Mouse (Mus musculus): ENCODE results near the gene Nck2. TPM values are rescaled to one million over a fixed set of nuclear protein-coding genes. Genes with fewer than 3 reads are reported as not detected.

Nck2 gene
- total RNA-seq, 1 experiment, result 20.3 TPM

- TF ChIP-seq MAFK (IDR thresholded peaks at IDR 0.05; ENCODE audit: insufficient read depth, low read depth, low read length) (no peak), CHD2 (IDR thresholded peaks at IDR 0.05; ENCODE audit: low read depth, low read length) (no peak), HCFC1 (IDR thresholded peaks at IDR 0.05; ENCODE audit: borderline replicate concordance, insufficient read depth, low read length) (no peak), ZC3H11A (IDR thresholded peaks at IDR 0.05; ENCODE audit: borderline replicate concordance, low read depth, low read length) (no peak), ZNF384 (IDR thresholded peaks at IDR 0.05; ENCODE audit: low read depth, low read length) (no peak)
- H3K9me3 ChIP-seq (ENCODE audit: control insufficient read depth, insufficient read depth, low read depth, low read length), result no peaks in the 10 kb centered on the region
- peaks cover 0 to 5% of the 10 kb centered on the region in 2 experiments; a peak in 3 of 4 replicates for H3K4me1 ChIP-seq (ENCODE audit: control insufficient read depth in 2 of 2, insufficient read depth in 2 of 2, low read length in 2 of 2, poor library complexity in 1 of 2)
- in situ Hi-C loops (cut with MboI; ENCODE audit: low sequenced_read_pairs in 2 of 2, unreplicated experiment in 2 of 2), result no loop called here
- no peak overlapping the region for H3K27ac ChIP-seq (ENCODE audit: insufficient read depth, low read depth, low read length, poor library complexity, severe bottlenecking)
- no peak for DNase-seq (ENCODE audit: low read depth, low spot score)
- no peak overlapping the region for H3K9ac ChIP-seq (ENCODE audit: insufficient read depth, low read depth, low read length, poor library complexity, severe bottlenecking)
- no peak overlapping the region for H3K4me3 ChIP-seq (ENCODE audit: insufficient read depth in 1 of 2, low read depth in 1 of 2, low read length in 2 of 2, poor library complexity in 1 of 2, severe bottlenecking in 1 of 2)
- H3K36me3 ChIP-seq (ENCODE audit: control insufficient read depth, insufficient read depth, low read length, poor library complexity, severe bottlenecking), result no peaks in the 10 kb centered on the region
These were observed 21.7 kb downstream of the Nck2 start for GRCm38 (mm10) chr1:43465957-43466624.

- H3K9me3 ChIP-seq (ENCODE audit: control insufficient read depth, insufficient read depth, low read depth, low read length), result no peaks in the 10 kb centered on the region
- no peak overlapping the region for H3K9ac ChIP-seq (ENCODE audit: insufficient read depth, low read depth, low read length, poor library complexity, severe bottlenecking)
- H3K4me3 ChIP-seq (ENCODE audit: insufficient read depth in 1 of 2, low read depth in 1 of 2, low read length in 2 of 2, poor library complexity in 1 of 2, severe bottlenecking in 1 of 2), result no peak overlapping the region
- in situ Hi-C loops (cut with MboI; ENCODE audit: low sequenced_read_pairs in 2 of 2, unreplicated experiment in 2 of 2), result no loop called here
- H3K36me3 ChIP-seq (ENCODE audit: control insufficient read depth, insufficient read depth, low read length, poor library complexity, severe bottlenecking), result no peaks in the 10 kb centered on the region
- TF ChIP-seq MAFK (IDR thresholded peaks at IDR 0.05; ENCODE audit: insufficient read depth, low read depth, low read length) (no peak), ZC3H11A (IDR thresholded peaks at IDR 0.05; ENCODE audit: borderline replicate concordance, low read depth, low read length) (no peak), CHD2 (IDR thresholded peaks at IDR 0.05; ENCODE audit: low read depth, low read length) (no peak), ZNF384 (IDR thresholded peaks at IDR 0.05; ENCODE audit: low read depth, low read length) (no peak), HCFC1 (IDR thresholded peaks at IDR 0.05; ENCODE audit: borderline replicate concordance, insufficient read depth, low read length) (no peak)
- no peak for DNase-seq (ENCODE audit: low read depth, low spot score)
- H3K27ac ChIP-seq (ENCODE audit: insufficient read depth, low read depth, low read length, poor library complexity, severe bottlenecking), result no peak overlapping the region
- H3K4me1 ChIP-seq (ENCODE audit: control insufficient read depth in 2 of 2, insufficient read depth in 2 of 2, low read length in 2 of 2, poor library complexity in 1 of 2), result peaks cover 8 to 10% of the 10 kb centered on the region in 2 experiments; a peak in 3 of 4 replicates
These were observed 23.3 kb downstream of the Nck2 start for GRCm38 (mm10) chr1:43467656-43468055.

GRCm38 (mm10) chr1:43468207-43468606 is 23.8 kb downstream of the Nck2 start:
- TF ChIP-seq HCFC1 (IDR thresholded peaks at IDR 0.05; ENCODE audit: borderline replicate concordance, insufficient read depth, low read length), result no peak
- no peak for TF ChIP-seq ZC3H11A (IDR thresholded peaks at IDR 0.05; ENCODE audit: borderline replicate concordance, low read depth, low read length)
- TF ChIP-seq ZNF384 (IDR thresholded peaks at IDR 0.05; ENCODE audit: low read depth, low read length), result no peak
- no peak for TF ChIP-seq MAFK (IDR thresholded peaks at IDR 0.05; ENCODE audit: insufficient read depth, low read depth, low read length)
- H3K27ac ChIP-seq (ENCODE audit: insufficient read depth, low read depth, low read length, poor library complexity, severe bottlenecking), result no peak overlapping the region
- no peak for DNase-seq (ENCODE audit: low read depth, low spot score)
- no peaks in the 10 kb centered on the region for H3K9me3 ChIP-seq (ENCODE audit: control insufficient read depth, insufficient read depth, low read depth, low read length)
- no peak overlapping the region for H3K4me3 ChIP-seq (ENCODE audit: insufficient read depth in 1 of 2, low read depth in 1 of 2, low read length in 2 of 2, poor library complexity in 1 of 2, severe bottlenecking in 1 of 2)
- peaks cover 8 to 10% of the 10 kb centered on the region in 2 experiments; a peak in 3 of 4 replicates for H3K4me1 ChIP-seq (ENCODE audit: control insufficient read depth in 2 of 2, insufficient read depth in 2 of 2, low read length in 2 of 2, poor library complexity in 1 of 2)
- H3K9ac ChIP-seq (ENCODE audit: insufficient read depth, low read depth, low read length, poor library complexity, severe bottlenecking), result no peak overlapping the region
- in situ Hi-C loops (cut with MboI; ENCODE audit: low sequenced_read_pairs in 2 of 2, unreplicated experiment in 2 of 2), result no loop called here
- no peaks in the 10 kb centered on the region for H3K36me3 ChIP-seq (ENCODE audit: control insufficient read depth, insufficient read depth, low read length, poor library complexity, severe bottlenecking)

GRCm38 (mm10) chr1:43468978-43469377 is 24.6 kb downstream of the Nck2 start:
- TF ChIP-seq MAFK (IDR thresholded peaks at IDR 0.05; ENCODE audit: insufficient read depth, low read depth, low read length), result no peak
- TF ChIP-seq ZNF384 (IDR thresholded peaks at IDR 0.05; ENCODE audit: low read depth, low read length), result no peak
- TF ChIP-seq ZC3H11A (IDR thresholded peaks at IDR 0.05; ENCODE audit: borderline replicate concordance, low read depth, low read length), result no peak
- TF ChIP-seq CHD2 (IDR thresholded peaks at IDR 0.05; ENCODE audit: low read depth, low read length), result no peak
- no peak for TF ChIP-seq HCFC1 (IDR thresholded peaks at IDR 0.05; ENCODE audit: borderline replicate concordance, insufficient read depth, low read length)
- no peak for DNase-seq (ENCODE audit: low read depth, low spot score)
- Histone ChIP-seq H3K27ac (ENCODE audit: insufficient read depth, low read depth, low read length, poor library complexity, severe bottlenecking) (no peak overlapping the region), H3K9ac (ENCODE audit: insufficient read depth, low read depth, low read length, poor library complexity, severe bottlenecking) (no peak overlapping the region), H3K4me3 (ENCODE audit: insufficient read depth in 1 of 2, low read depth in 1 of 2, low read length in 2 of 2, poor library complexity in 1 of 2, severe bottlenecking in 1 of 2) (no peak overlapping the region), H3K9me3 (ENCODE audit: control insufficient read depth, insufficient read depth, low read depth, low read length) (no peaks in the 10 kb centered on the region), H3K4me1 (ENCODE audit: control insufficient read depth in 2 of 2, insufficient read depth in 2 of 2, low read length in 2 of 2, poor library complexity in 1 of 2) (peaks cover 8 to 10% of the 10 kb centered on the region in 2 experiments; a peak in 3 of 4 replicates), H3K36me3 (ENCODE audit: control insufficient read depth, insufficient read depth, low read length, poor library complexity, severe bottlenecking) (no peaks in the 10 kb centered on the region)
- in situ Hi-C loops (cut with MboI; ENCODE audit: low sequenced_read_pairs in 2 of 2, unreplicated experiment in 2 of 2), result no loop called here
